Mouse (Mus musculus): ENCODE results near the gene Ric8a. TPM values are rescaled to one million over a fixed set of nuclear protein-coding genes. Genes with fewer than 3 reads are reported as not detected.

Ric8a gene
- total RNA-seq (2021) (10 to 100 TPM; 20.1 to 23.6 TPM), polyA plus RNA-seq (2012; rRNA removed) (37.6 and 42.8 TPM in 2 replicates)
- long read RNA-seq, transcript Ric8a-201 (10 exons, 3,406 nt), result major isoform, 14 of 24 reads
- long read RNA-seq, partial matches to known transcripts, result 3 of 24 reads
- long read RNA-seq, other reads (novel, unspliced or antisense), result 5 of 24 reads

DNA sequence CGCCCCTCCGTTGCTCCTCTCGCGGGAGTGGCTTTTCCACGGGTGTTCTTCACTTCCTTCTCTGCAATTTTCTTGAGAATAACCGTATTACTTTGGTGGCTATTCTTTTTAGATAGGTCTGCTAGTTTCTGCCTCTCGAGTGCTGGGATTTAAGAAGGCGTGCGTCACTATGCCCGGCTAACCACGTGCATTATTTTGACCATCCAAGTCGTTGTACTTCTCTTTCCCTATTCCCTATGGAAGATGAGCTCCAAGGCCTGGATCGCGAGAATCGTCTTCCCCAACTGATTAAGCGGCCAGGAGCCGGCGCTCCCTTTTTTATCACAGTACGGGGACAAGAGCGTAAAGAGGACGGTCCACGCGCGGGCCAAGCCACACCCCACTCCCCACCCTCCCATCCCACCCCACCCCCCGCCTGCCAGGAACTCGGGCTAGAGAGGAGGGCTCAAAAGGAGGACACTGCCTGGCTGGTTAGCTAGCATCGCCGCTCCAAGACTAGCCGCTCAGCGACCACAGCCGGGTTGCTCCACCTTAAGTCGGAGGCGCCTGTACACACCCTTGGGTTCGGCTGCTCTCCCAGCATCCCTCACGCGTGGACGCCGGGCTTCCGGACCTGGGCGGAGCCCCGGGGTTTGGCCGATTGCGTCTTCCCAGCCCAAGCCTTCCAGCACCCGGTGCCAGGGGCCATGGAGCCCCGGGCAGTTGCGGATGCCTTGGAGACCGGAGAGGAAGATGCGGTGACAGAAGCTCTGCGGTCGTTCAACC lies at the start of gene Ric8a:
Gene Ric8a, plus strand, starts transcription at position 173 of the 765 bp plus-strand sequence.
- Histone ChIP-seq H3K27ac (peak within 1 kb of the TSS; percentile 93), H3K9ac (ENCODE audit: low read depth, low read length) (peak within 1 kb of the TSS; percentile 87), H3K4me1 (ENCODE audit: control insufficient read depth, insufficient read depth, low read length) (peaks cover 8% of the 10 kb centered on the region), H3K79me2 (replicated peaks; ENCODE audit: control insufficient read depth, insufficient read depth, low read length) (no peaks in the 10 kb centered on the region; the same call in 1 of the 2 replicates), H3K27me3 (ENCODE audit: control insufficient read depth, insufficient read depth, low read length) (no peaks in the 10 kb centered on the region), H3K4me3 (peak within 1 kb of the TSS; percentile 93), H3K36me3 (ENCODE audit: control insufficient read depth, insufficient read depth, low read length) (no peaks in the 10 kb centered on the region)
- peak; percentile 95 for DNase-seq
- intact Hi-C loops (cut with DNase I), result loop anchor here (1.0 to 5.0 kb wide), 2 partner anchors 25 to 315 kb away; partner anchors contain the start of genes Rnh1 and Sirt3
- TF ChIP-seq EP300 (IDR thresholded peaks at IDR 0.05; ENCODE audit: insufficient read depth, low read depth, low read length), result no peak
- TF ChIP-seq POLR2A (IDR thresholded peaks at IDR 0.05; ENCODE audit: insufficient read depth, low read depth, low read length), result peak; percentile 75
- under 1% methylated on average over 50 of the region's 50 CpGs for WGBS

DNA sequence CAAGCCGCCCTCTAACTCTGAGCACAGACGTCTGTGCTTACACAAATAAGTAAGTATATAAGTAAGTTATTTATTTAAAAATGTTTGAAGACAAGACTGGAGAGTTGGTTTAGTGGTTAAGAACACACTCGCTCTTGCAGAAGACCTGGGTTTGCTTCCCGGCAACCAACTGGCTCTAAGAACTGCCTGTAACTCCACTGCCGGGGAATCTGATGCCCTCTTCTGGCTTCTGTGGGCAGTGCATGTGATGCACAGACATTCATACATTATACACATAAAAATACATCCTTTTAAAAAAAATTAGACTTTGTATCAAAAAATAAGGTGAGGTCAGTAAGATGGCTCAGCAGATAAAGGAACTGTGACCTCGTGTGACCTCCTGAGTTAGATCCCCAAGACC lies 46.3 kb upstream of the Ric8a start:
- H3K27me3 ChIP-seq (ENCODE audit: control insufficient read depth, insufficient read depth, low read length), result no peaks in the 10 kb centered on the region
- intact Hi-C loops (cut with DNase I), result no loop called here
- no peak overlapping the region for H3K4me3 ChIP-seq
- no peaks in the 10 kb centered on the region for H3K79me2 ChIP-seq (replicated peaks; ENCODE audit: control insufficient read depth, insufficient read depth, low read length)
- H3K27ac ChIP-seq, result no peak overlapping the region
- H3K4me1 ChIP-seq (ENCODE audit: control insufficient read depth, insufficient read depth, low read length), result no peaks in the 10 kb centered on the region
- no peak overlapping the region for H3K9ac ChIP-seq (ENCODE audit: low read depth, low read length)
- TF ChIP-seq CTCF (IDR thresholded peaks at IDR 0.05), result no peak
- TF ChIP-seq EP300 (IDR thresholded peaks at IDR 0.05; ENCODE audit: insufficient read depth, low read depth, low read length), result no peak
- TF ChIP-seq POLR2A (IDR thresholded peaks at IDR 0.05; ENCODE audit: insufficient read depth, low read depth, low read length), result no peak
- no peaks in the 10 kb centered on the region for H3K36me3 ChIP-seq (ENCODE audit: control insufficient read depth, insufficient read depth, low read length)
- no peak for DNase-seq
- 90% methylated on average over 6 of the region's 6 CpGs for WGBS

DNA sequence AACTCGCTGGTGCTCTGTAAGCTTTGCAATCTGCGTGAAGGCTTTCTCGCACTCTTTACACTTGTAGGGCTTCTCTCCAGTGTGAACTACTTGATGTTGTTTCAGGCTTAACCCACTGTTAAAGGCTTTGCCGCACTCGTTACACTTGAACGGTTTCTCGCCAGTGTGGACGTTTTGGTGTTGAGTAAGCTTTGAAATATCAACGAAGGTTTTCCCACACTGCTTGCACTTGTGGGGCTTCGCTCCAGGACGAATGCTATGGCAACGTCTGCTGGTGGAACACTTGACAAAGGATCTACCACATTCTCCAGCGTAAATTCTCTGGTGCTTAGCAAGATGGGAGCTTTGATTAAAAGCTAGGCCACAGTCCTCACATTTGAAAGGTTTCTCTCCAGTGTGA lies 45.0 kb upstream of the Ric8a start:
- H3K27me3 ChIP-seq (ENCODE audit: control insufficient read depth, insufficient read depth, low read length), result no peaks in the 10 kb centered on the region
- H3K9ac ChIP-seq (ENCODE audit: low read depth, low read length), result no peak overlapping the region
- H3K36me3 ChIP-seq (ENCODE audit: control insufficient read depth, insufficient read depth, low read length), result no peaks in the 10 kb centered on the region
- H3K4me1 ChIP-seq (ENCODE audit: control insufficient read depth, insufficient read depth, low read length), result no peaks in the 10 kb centered on the region
- TF ChIP-seq CTCF (IDR thresholded peaks at IDR 0.05), result no peak
- TF ChIP-seq POLR2A (IDR thresholded peaks at IDR 0.05; ENCODE audit: insufficient read depth, low read depth, low read length), result no peak
- TF ChIP-seq EP300 (IDR thresholded peaks at IDR 0.05; ENCODE audit: insufficient read depth, low read depth, low read length), result no peak
- H3K4me3 ChIP-seq, result no peak overlapping the region
- H3K27ac ChIP-seq, result no peak overlapping the region
- H3K79me2 ChIP-seq (replicated peaks; ENCODE audit: control insufficient read depth, insufficient read depth, low read length), result no peaks in the 10 kb centered on the region
- 88% methylated on average over 13 of the region's 13 CpGs for WGBS
- no peak for DNase-seq
- intact Hi-C loops (cut with DNase I), result no loop called here

DNA sequence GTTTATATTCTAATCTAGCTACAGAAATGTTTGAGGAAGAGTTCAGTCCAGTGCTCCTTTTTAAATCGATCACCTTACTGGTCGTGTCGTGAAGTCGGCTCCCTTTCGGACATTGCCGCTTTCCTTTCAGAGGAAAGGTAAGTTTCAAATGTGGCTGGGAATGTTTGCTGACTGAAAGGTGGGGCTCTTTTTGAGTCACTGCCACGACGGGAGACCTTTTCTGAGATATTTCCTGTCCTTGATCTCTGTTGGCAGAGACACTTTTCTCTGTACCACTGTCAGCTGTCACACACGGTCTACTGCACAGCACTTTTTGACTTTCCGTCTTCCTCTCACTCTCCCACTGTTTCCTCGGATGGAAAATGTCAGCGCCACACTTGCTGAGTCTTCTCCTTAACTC lies 43.9 kb upstream of the Ric8a start:
- Histone ChIP-seq H3K79me2 (replicated peaks; ENCODE audit: control insufficient read depth, insufficient read depth, low read length) (no peaks in the 10 kb centered on the region), H3K36me3 (ENCODE audit: control insufficient read depth, insufficient read depth, low read length) (no peaks in the 10 kb centered on the region), H3K27ac (no peak overlapping the region), H3K9ac (ENCODE audit: low read depth, low read length) (no peak overlapping the region), H3K4me3 (no peak overlapping the region), H3K27me3 (ENCODE audit: control insufficient read depth, insufficient read depth, low read length) (no peaks in the 10 kb centered on the region), H3K4me1 (ENCODE audit: control insufficient read depth, insufficient read depth, low read length) (no peaks in the 10 kb centered on the region)
- 73% methylated on average over 12 of the region's 12 CpGs for WGBS
- intact Hi-C loops (cut with DNase I), result no loop called here
- TF ChIP-seq CTCF (IDR thresholded peaks at IDR 0.05), result no peak
- TF ChIP-seq EP300 (IDR thresholded peaks at IDR 0.05; ENCODE audit: insufficient read depth, low read depth, low read length), result no peak
- TF ChIP-seq POLR2A (IDR thresholded peaks at IDR 0.05; ENCODE audit: insufficient read depth, low read depth, low read length), result no peak
- no peak for DNase-seq

DNA sequence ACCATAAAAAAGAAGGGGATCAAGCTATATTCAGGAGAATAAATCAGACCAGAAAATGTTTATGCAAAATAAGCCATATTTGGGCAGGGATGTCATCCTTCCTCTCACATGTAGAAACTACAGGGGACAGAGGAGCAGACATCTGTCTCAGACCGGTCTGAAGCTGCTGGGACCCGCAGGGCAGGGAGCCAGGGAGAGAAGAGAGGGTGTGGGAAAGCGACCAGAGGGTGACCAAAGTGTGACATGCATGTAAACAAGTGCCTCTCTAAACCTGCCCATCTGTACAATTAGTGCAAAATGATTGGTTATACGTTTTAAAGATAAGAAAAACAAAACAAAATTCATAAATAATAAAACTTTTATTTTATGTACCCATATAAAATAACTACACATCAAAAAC lies 36.6 kb upstream of the Ric8a start:
- no peak for DNase-seq
- no peaks in the 10 kb centered on the region for H3K27me3 ChIP-seq (ENCODE audit: control insufficient read depth, insufficient read depth, low read length)
- no peak overlapping the region for H3K4me3 ChIP-seq
- no peak overlapping the region for H3K27ac ChIP-seq
- TF ChIP-seq POLR2A (IDR thresholded peaks at IDR 0.05; ENCODE audit: insufficient read depth, low read depth, low read length) (no peak), EP300 (IDR thresholded peaks at IDR 0.05; ENCODE audit: insufficient read depth, low read depth, low read length) (no peak), CTCF (IDR thresholded peaks at IDR 0.05) (no peak)
- WGBS, result 61% methylated on average over 4 of the region's 4 CpGs
- no peaks in the 10 kb centered on the region for H3K36me3 ChIP-seq (ENCODE audit: control insufficient read depth, insufficient read depth, low read length)
- no peaks in the 10 kb centered on the region for H3K79me2 ChIP-seq (replicated peaks; ENCODE audit: control insufficient read depth, insufficient read depth, low read length)
- H3K9ac ChIP-seq (ENCODE audit: low read depth, low read length), result no peak overlapping the region
- H3K4me1 ChIP-seq (ENCODE audit: control insufficient read depth, insufficient read depth, low read length), result peaks cover 2% of the 10 kb centered on the region; the same call in 1 of the 2 replicates
- intact Hi-C loops (cut with DNase I), result no loop called here

DNA sequence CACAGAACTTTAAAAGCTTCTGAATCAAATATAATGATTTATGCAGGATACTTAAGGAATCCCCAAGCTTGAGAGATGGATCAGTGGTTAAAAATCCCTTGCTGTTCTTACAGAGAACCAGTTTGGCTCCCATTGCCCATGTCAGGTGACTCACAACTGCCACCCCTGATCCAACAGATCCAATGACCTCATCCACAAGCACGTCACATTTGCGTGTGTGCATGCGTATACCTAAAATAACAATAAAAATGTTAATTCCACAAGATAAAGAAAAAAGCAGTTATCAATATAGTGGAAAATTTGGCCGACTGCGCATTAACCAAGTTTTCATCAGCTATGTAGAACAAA lies 35.5 kb upstream of the Ric8a start:
- TF ChIP-seq EP300 (IDR thresholded peaks at IDR 0.05; ENCODE audit: insufficient read depth, low read depth, low read length), result no peak
- no peak for TF ChIP-seq CTCF (IDR thresholded peaks at IDR 0.05)
- TF ChIP-seq POLR2A (IDR thresholded peaks at IDR 0.05; ENCODE audit: insufficient read depth, low read depth, low read length), result no peak
- Histone ChIP-seq H3K9ac (ENCODE audit: low read depth, low read length) (no peak overlapping the region), H3K4me3 (no peak overlapping the region; the same call in 1 of the 2 replicates), H3K27me3 (ENCODE audit: control insufficient read depth, insufficient read depth, low read length) (no peaks in the 10 kb centered on the region), H3K4me1 (ENCODE audit: control insufficient read depth, insufficient read depth, low read length) (peaks cover 2% of the 10 kb centered on the region; the same call in 1 of the 2 replicates), H3K36me3 (ENCODE audit: control insufficient read depth, insufficient read depth, low read length) (no peaks in the 10 kb centered on the region), H3K79me2 (replicated peaks; ENCODE audit: control insufficient read depth, insufficient read depth, low read length) (no peaks in the 10 kb centered on the region), H3K27ac (no peak overlapping the region)
- intact Hi-C loops (cut with DNase I), result no loop called here
- DNase-seq, result no peak
- 43% methylated on average over 5 of the region's 5 CpGs for WGBS
